Mouse (Mus musculus) midbrain, embryonic 15.5 days (tissue): ENCODE measurements around the gene Gmeb1. TPM values are rescaled to one million over a fixed set of nuclear protein-coding genes. Genes with fewer than 3 reads are reported as not detected.
"Not testable (repeated sequence)": the region's sequence is repeated elsewhere in the genome, so short reads cannot be mapped to it uniquely, and the experiment has no call there.

Experiments
- ATAC-seq: fragments of 200-750 bp; cut with Nextera tagmentation; replicated peaks from 2 replicates; pipeline ENCODE4 v1.8.0; 2017; ENCODE audit warnings: moderate TSS enrichment
- H3K27ac ChIP-seq: fragments of 300-500 bp; sonication (generic); 2 replicates; pipeline ENCODE4 v1.5.1; 2015; ENCODE audit warnings: mild to moderate bottlenecking, inconsistent platforms
- H3K27me3 ChIP-seq: fragments of 300-500 bp; sonication (generic); replicated peaks from 2 replicates; pipeline ENCODE4 v1.6.1; 2015; ENCODE audit warnings: inconsistent platforms
- H3K36me3 ChIP-seq: fragments of 300-500 bp; sonication (generic); replicated peaks from 2 replicates; pipeline ENCODE4 v1.6.1; 2015; ENCODE audit warnings: inconsistent platforms
- H3K4me1 ChIP-seq: fragments of 300-500 bp; sonication (generic); 2 replicates; pipeline ENCODE4 v1.6.1; 2015; ENCODE audit warnings: inconsistent platforms
- H3K4me2 ChIP-seq: fragments of 300-500 bp; sonication (generic); 2 replicates; pipeline ENCODE4 v1.6.1; 2015; ENCODE audit warnings: inconsistent platforms, mild to moderate bottlenecking, moderate library complexity
- H3K4me3 ChIP-seq: fragments of 300-500 bp; sonication (generic); 2 replicates; pipeline ENCODE4 v1.5.1; 2015; ENCODE audit warnings: mild to moderate bottlenecking, inconsistent platforms
- H3K9ac ChIP-seq: fragments of 300-500 bp; sonication (generic); 2 replicates; pipeline ENCODE4 v1.6.1; 2015; ENCODE audit warnings: mild to moderate bottlenecking, inconsistent platforms
- H3K9me3 ChIP-seq: fragments of 300-500 bp; sonication (generic); 2 replicates; pipeline ENCODE4 v1.6.1; 2016; ENCODE audit warnings: inconsistent platforms
- WGBS: fragments of 180-500 bp; shearing (Covaris S2); methylation state at CpG from one replicate; pipeline ENCODE4 v1.1.7; 2015; ENCODE audit warnings: mixed read lengths; 5-methylcytosine and 5-hydroxymethylcytosine counted together
- polyA plus RNA-seq: library from polyadenylated mRNA; unstranded; fragments of >200 nt; fragmentation: Nextera tagmentation; extraction: Ambion mirVana; gene quantifications from 2 replicates; pipeline ENCODE4 v1.2.1, GENCODE M21; 2015

Gene Gmeb1
- polyA plus RNA-seq, 1 experiment from 2014 or later, result 45.7 TPM

DNA sequence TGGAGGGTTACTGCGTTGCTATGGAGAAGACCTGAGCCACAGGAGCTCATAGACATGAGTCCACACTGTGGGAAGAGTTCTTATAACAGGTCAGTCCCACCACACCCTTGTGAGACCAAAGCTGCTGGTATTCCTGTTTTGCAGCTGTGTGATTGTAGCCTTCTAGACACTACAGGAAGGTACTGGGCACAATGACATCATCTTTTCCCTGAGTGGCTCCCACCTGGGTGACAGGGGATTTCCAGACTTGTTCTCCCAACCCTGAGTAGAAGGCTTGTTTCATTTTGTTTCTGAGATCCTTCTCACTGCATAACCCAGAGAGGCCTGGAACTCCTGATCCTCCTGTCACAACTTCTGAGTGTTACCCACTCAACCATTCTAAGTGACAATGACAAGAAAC is 38.4 kb upstream of the Gmeb1 start:
- no peaks in the 10 kb centered on the region for H3K36me3 ChIP-seq
- no peak overlapping the region for H3K27ac ChIP-seq
- peaks cover 8% of the 10 kb centered on the region for H3K4me1 ChIP-seq
- H3K27me3 ChIP-seq, result no peaks in the 10 kb centered on the region
- H3K9ac ChIP-seq, result no peak overlapping the region
- no peak overlapping the region for H3K4me3 ChIP-seq
- no peaks in the 10 kb centered on the region for H3K9me3 ChIP-seq
- no peak overlapping the region for H3K4me2 ChIP-seq
- 89% methylated on average over 1 of the region's 1 CpGs for WGBS
- no peak for ATAC-seq

DNA sequence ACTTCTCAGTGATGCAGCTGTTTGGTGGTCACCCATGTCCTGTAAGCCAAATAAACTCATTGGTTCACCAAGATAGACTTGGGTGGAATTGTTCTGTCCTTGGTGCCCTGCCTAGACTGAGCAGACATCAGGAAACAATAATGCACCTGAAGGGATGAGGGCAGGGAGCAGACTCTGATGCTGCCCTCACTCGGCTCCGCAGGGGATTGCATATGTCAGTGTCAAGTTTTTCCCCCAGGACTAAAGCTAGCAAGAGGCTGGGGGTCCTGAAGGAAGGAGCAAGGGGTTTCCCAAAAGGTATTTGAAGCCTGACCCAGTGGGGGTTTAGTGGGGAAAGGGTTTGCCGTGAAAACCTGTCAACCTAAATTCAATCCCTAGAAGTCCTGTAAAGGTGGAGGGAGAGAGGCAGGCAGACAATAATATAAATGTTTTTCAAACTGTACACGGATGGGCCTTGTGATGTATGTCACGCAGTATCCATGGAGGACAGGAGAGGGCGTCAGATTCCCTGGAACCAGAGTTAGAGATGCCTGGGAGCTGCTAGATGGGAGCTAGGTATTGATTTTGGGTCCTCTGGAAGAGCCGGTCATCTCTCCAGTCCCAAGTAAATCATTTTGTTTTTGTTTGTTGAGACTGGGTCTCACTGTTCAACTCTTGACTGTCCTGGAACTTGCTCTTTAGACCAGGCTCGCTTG is 34.4 kb upstream of the Gmeb1 start:
- H3K36me3 ChIP-seq, result peaks cover 10% of the 10 kb centered on the region; the same call in 1 of the 2 replicates
- no peak overlapping the region for H3K9ac ChIP-seq
- no peak overlapping the region for H3K4me2 ChIP-seq
- H3K27me3 ChIP-seq, result no peaks in the 10 kb centered on the region
- no peaks in the 10 kb centered on the region for H3K4me1 ChIP-seq
- no peak for ATAC-seq
- 41% methylated on average over 8 of the region's 8 CpGs for WGBS
- no peak overlapping the region for H3K27ac ChIP-seq
- no peaks in the 10 kb centered on the region for H3K9me3 ChIP-seq
- H3K4me3 ChIP-seq, result no peak overlapping the region

DNA sequence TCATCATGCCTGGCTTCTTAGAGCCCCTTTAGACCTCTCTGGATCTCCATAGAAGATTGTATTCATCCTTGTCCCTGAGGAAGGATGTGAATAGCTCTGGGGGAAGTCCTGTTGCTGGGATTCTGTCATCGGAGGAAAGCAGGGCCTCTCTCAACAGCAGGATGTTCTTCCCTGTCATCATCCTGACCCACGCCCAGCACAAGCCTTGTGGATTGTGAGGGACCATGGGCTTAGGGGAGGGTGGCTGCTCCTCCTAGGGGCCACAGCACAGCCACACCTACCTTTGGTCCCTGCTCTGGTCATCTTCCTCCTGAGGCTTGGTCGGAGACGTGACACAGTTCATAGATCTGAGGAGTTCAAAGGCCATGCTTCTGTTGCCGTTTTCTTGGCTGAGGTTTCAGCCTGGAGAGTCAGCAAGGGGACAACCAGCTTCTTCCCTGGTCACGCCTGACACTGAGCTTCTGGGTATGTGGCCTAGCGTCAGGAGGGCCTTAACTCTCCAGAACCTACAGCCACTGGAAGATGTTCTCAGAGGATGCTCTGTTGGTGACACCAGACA is 32.4 kb upstream of the Gmeb1 start:
- no peaks in the 10 kb centered on the region for H3K4me1 ChIP-seq
- no peaks in the 10 kb centered on the region for H3K27me3 ChIP-seq
- no peak overlapping the region for H3K4me2 ChIP-seq
- H3K9me3 ChIP-seq, result no peaks in the 10 kb centered on the region
- no peak overlapping the region for H3K9ac ChIP-seq
- H3K4me3 ChIP-seq, result no peak overlapping the region
- ATAC-seq, result no peak
- H3K36me3 ChIP-seq, result peaks cover 20% of the 10 kb centered on the region; the same call in 1 of the 2 replicates
- WGBS, result 79% methylated on average over 7 of the region's 7 CpGs
- H3K27ac ChIP-seq, result no peak overlapping the region

DNA sequence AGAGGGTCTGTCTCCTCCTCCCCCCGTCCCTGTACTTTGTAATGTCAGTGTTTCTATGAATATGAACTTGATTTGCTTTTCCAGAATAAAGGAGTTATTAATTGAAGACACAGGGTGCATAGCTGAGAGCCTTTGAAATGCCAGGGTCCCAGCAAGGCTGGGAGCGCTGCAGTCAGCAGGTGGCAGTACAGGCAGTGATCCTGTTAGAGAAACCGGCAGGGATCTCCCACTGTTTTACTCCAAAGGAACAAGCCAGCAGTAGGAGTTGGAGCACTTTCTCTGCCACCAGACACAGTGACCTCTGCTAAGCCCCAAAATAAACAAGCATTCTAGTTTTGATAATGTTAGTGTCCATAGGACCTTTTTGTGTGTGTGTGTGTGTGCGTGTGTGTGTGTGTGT is 31.6 kb upstream of the Gmeb1 start:
- no peaks in the 10 kb centered on the region for H3K27me3 ChIP-seq

DNA sequence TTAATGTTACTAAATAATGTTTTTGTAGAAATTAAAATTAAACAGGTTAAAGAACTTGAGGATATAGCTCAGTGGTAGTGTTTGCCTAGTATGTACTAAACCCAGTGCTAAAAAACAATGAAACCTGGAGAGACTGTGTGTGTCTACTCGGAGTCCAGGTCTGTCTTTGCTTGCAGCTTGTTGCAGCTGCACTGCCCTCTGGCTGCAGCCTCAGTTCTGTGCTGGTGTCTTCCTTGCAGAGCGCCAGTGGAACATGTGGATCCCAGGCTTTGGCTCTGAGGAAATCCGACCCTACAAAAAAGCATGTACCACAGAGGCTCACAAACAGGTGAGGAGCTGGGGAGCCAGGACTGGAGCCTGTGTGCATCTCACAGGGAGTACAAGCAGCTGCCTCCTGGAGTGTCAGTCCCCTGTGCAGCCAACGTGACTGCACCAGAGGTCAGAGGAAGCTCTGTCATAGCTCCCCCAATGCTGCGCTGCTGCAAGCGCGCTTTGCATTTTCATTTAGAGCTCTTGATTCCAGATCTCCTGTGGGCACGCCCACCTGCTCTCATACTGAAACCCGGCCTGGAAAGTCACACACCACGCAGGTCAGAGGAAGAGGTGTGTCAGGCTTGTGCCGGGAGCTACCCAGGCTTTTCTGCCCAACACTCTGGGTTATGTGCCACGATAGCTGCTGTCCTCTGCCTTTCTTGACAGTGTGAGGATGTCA is 30.4 kb upstream of the Gmeb1 start:
- no peaks in the 10 kb centered on the region for H3K9me3 ChIP-seq
- no peak overlapping the region for H3K4me3 ChIP-seq
- no peak for ATAC-seq
- no peaks in the 10 kb centered on the region for H3K4me1 ChIP-seq
- no peak overlapping the region for H3K4me2 ChIP-seq
- no peaks in the 10 kb centered on the region for H3K27me3 ChIP-seq
- WGBS, result 82% methylated on average over 12 of the region's 12 CpGs
- no peak overlapping the region for H3K9ac ChIP-seq
- H3K36me3 ChIP-seq, result peaks cover 23% of the 10 kb centered on the region; the same call in 1 of the 2 replicates
- no peak overlapping the region for H3K27ac ChIP-seq

More for the DNA sequence above, 31.6 kb upstream of the Gmeb1 start:
- Histone ChIP-seq H3K9ac (no peak overlapping the region), H3K9me3 (no peaks in the 10 kb centered on the region), H3K4me2 (no peak overlapping the region), H3K27ac (no peak overlapping the region), H3K36me3 (peaks cover 20% of the 10 kb centered on the region; the same call in 1 of the 2 replicates), H3K4me1 (no peaks in the 10 kb centered on the region), H3K4me3 (no peak overlapping the region)
- WGBS, result 24% methylated on average over 4 of the region's 4 CpGs
- ATAC-seq, result no peak

DNA sequence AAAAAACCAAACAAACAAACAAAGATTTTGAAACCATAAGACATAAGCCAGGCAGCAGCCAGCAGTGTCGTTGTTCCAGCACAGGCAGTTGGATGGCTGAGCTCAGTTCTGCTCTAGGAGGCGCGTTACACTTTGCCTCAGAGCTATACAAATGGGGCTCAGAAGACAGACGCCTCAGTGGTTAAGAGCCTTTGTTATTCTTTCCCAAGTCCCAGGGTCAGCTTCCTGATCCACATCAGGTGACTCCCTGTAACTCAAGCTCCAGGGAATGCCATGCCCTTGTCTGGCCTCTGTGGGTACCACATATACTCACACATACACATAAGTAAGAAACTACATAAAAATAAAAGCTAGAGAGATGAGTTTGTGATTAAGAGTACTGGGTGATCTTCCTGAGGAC is 29.7 kb upstream of the Gmeb1 start:
- 96% methylated on average over 4 of the region's 4 CpGs for WGBS
- no peak overlapping the region for H3K9ac ChIP-seq
- H3K9me3 ChIP-seq, result no peaks in the 10 kb centered on the region
- H3K27me3 ChIP-seq, result no peaks in the 10 kb centered on the region
- H3K4me3 ChIP-seq, result no peak overlapping the region
- no peaks in the 10 kb centered on the region for H3K4me1 ChIP-seq
- H3K27ac ChIP-seq, result no peak overlapping the region
- ATAC-seq, result no peak
- H3K36me3 ChIP-seq, result peaks cover 28% of the 10 kb centered on the region; the same call in 1 of the 2 replicates
- no peak overlapping the region for H3K4me2 ChIP-seq

DNA sequence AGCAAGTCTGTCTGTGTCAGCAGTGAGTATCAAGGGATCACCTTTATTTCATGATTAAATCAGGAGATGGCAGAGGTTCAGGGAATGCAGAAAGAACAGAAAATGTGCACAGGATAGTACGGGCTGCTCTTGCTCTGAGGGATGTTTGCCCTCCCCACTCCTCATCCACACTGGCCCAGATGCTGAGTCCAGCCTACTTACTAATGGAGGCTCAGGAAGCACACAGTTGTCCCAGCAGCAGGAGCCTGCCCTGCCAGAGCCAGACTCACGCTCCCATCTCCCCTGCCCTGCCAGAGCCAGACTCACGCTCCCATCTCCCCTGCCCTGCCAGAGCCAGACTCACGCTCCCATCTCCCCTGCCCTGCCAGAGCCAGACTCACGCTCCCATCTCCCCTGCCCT is 27.4 kb upstream of the Gmeb1 start:
- H3K4me3 ChIP-seq, H3K9me3 ChIP-seq, H3K4me2 ChIP-seq, H3K27ac ChIP-seq, H3K4me1 ChIP-seq, H3K9ac ChIP-seq, ATAC-seq, H3K27me3 ChIP-seq: not testable (repeated sequence)
- WGBS, result 90% methylated on average over 2 of the region's 5 CpGs
- peaks cover 43% of the 10 kb centered on the region for H3K36me3 ChIP-seq

DNA sequence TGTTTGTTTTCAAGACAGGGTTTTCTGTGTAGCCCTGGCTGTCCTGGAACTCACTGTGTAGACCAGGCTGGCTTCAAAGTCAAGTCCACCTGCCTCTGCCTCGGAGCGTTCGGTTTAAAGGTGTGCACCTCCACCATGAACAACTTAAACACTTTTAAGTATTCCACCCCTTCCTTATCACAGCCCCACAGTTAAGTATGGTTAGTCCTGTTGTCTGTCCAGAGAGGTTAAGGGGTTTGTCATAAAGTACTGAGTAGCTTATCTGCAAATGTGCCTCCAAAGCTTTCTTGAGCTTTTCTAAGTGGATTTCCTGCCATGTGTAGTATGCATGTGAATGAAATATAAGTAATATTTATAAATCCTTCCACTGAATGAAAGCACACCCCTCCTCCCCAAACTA is 14.5 kb upstream of the Gmeb1 start:
- no peak overlapping the region for H3K27ac ChIP-seq
- WGBS, result 95% methylated on average over 3 of the region's 3 CpGs
- H3K9ac ChIP-seq, result no peak overlapping the region
- ATAC-seq, result no peak
- H3K4me3 ChIP-seq, result no peak overlapping the region
- no peaks in the 10 kb centered on the region for H3K27me3 ChIP-seq
- H3K36me3 ChIP-seq, result 0 out of 2 replicates have a peak, but pooled peaks cover 5% of the 10 kb centered on the region
- peaks cover 23% of the 10 kb centered on the region for H3K4me1 ChIP-seq
- H3K4me2 ChIP-seq, result peak overlapping the region; percentile 78; the same call in 1 of the 2 replicates
- no peaks in the 10 kb centered on the region for H3K9me3 ChIP-seq

DNA sequence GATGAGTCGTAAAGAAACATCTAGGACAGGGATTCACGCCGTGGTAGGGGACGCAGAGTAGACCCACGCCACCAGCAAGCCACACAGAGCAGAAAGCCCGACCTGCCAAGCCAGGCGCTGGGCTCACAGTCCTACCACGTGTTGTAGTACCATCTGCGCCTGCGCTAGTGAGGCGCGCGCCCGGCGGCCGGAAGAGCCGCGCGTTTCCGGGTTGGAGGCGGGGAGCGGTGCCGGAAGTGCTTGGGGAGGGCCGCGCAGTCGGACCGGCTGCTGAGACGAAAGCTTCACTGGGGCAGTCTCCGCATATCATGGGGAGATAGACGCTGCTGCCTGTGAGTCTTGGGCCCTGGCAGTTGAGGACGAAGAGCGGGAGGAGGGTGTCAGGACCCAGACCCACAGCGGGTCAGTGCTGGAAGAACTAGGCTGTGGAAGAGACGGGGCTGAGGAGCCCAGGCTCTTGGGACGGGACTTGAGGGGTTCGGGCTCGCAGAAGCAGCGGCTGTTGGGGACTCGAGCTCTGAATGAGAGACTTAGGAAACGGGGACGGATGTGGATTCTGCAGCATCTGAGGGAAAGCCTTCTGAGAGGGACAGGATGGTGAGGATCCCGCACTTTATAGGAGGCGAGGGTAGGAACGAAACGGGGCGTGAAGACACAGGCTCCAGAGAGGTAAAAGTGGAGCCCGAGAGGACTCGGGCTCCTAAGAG is 12.9 kb upstream of the Gmeb1 start, which contains the start of gene Taf12:
Gene Taf12 (plus strand): TSS at position 220 of the 707 bp plus-strand sequence.
- H3K4me1 ChIP-seq, result peaks cover 29% of the 10 kb centered on the region
- H3K9ac ChIP-seq, result peak within 1 kb of the TSS; percentile 81

DNA sequence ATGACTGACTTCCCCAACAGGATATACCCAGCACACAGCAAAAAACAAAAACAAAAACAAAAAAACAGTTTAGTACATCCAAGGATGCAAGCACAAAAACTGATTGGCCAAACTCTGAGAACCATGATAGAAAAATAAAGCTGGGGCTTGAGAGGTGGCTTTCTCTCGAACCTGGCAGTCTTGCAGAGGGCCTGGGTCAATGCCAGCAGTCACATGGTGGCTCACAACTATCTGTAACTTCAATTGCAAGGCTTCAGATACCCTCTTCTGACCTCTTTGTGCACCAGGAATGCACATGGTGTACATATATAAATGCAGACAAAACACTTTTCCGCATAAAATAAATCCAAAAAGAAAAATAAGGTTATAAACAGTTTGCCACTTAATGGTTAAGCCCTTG is 11.8 kb upstream of the Gmeb1 start:
- 74% methylated on average over 2 of the region's 2 CpGs for WGBS
- ATAC-seq, result no peak
- H3K9ac ChIP-seq, result peak overlapping the region; percentile 81
- H3K4me1 ChIP-seq, result peaks cover 31% of the 10 kb centered on the region
- no peak overlapping the region for H3K27ac ChIP-seq
- H3K4me3 ChIP-seq, result peak overlapping the region; percentile 74
- H3K27me3 ChIP-seq, result no peaks in the 10 kb centered on the region
- H3K9me3 ChIP-seq, result no peaks in the 10 kb centered on the region
- peak overlapping the region; percentile 78 for H3K4me2 ChIP-seq
- H3K36me3 ChIP-seq, result no peaks in the 10 kb centered on the region

More for the DNA sequence above, 12.9 kb upstream of the Gmeb1 start, which contains the start of gene Taf12:
- WGBS, result under 1% methylated on average over 48 of the region's 48 CpGs
- Histone ChIP-seq H3K27ac (peak within 1 kb of the TSS; percentile 88), H3K36me3 (no peaks in the 10 kb centered on the region), H3K4me2 (peak within 1 kb of the TSS; percentile 78), H3K4me3 (peak within 1 kb of the TSS; percentile 74), H3K9me3 (no peaks in the 10 kb centered on the region), H3K27me3 (no peaks in the 10 kb centered on the region)
- peak; percentile 92 for ATAC-seq

DNA sequence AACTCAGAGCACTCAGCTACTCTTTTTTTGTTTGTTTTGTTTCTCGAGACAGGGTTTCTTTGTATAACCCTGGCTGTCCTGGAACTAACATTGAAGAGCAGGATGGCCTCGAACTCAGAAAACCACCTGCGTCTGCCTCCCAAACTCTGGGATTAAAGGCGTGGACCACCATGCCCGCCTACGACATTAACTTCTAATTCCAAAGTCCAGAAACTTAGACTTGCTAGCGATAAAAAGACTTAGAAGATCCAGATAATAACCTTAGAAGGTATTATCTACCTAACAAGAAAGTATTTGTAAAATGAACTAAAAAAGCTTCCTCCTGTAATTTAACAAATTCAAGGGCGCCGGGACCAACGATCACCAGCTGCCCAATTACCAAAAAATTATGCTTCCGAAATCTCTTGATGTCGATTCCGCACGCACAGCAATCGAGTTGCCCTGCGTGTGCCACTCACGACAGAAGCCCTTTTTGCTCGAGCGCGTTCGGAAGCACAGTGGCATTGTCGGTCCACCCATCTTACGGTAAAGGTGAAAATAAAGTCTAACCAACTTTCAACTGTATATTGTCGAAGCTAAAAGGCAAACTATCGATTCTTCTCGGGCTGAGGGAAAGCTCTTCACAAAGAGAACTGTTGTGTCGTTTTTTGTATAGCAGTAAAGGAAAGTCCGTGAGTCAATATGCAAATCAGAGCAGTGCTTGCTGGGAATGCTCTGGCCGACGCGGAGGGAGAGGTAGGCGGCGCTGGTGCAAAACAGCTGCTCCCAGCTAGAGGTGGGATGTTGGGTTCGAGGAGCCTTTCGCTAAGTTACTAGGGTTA is 8.5 kb upstream of the Gmeb1 start:
- under 1% methylated on average over 35 of the region's 35 CpGs for WGBS
- H3K27me3 ChIP-seq, result no peaks in the 10 kb centered on the region

More for the DNA sequence above, 8.5 kb upstream of the Gmeb1 start:
- H3K36me3 ChIP-seq, result no peaks in the 10 kb centered on the region
- H3K4me1 ChIP-seq, result peaks cover 19% of the 10 kb centered on the region
- no peaks in the 10 kb centered on the region for H3K9me3 ChIP-seq
- H3K4me3 ChIP-seq, result peak overlapping the region; percentile 31
- H3K4me2 ChIP-seq, result peak overlapping the region; percentile 55
- H3K27ac ChIP-seq, result peak overlapping the region; percentile 85
- peak; percentile 71 for ATAC-seq
- H3K9ac ChIP-seq, result peak overlapping the region; percentile 25
